Mouse (Mus musculus) CH12.LX (cell line): ENCODE data around the gene Dusp15. TPM values are rescaled to one million over a fixed set of nuclear protein-coding genes. Genes with fewer than 3 reads are reported as not detected.
A peak's percentile ranks its signal among the peaks of the same experiment; 100 is the strongest.

Source experiments
- DNase-seq: peaks from one replicate; pipeline ENCODE4 v3.0.0-alpha.2; 2013; ENCODE audit errors: extremely low read depth
- H3K27ac ChIP-seq: 2 replicates; pipeline ENCODE4 v1.5.1; 2012; ENCODE audit warnings: low read depth, mild to moderate bottlenecking, control low read depth, moderate library complexity; ENCODE audit not compliant: insufficient read depth
- H3K27me3 ChIP-seq: replicated peaks from 2 replicates; pipeline ENCODE3; 2012; ENCODE audit warnings: inconsistent platforms
- H3K36me3 ChIP-seq, 2 experiments: replicated peaks in 1 of 2; 2 replicates each; pipeline versions ENCODE3 to v1.6.1; 2012; ENCODE audit warnings: inconsistent platforms in 1 of 2, low read length in 1 of 2, mild to moderate bottlenecking in 1 of 2, mixed read lengths in 1 of 2, moderate library complexity in 1 of 2; ENCODE audit not compliant: control insufficient read depth in 1 of 2, insufficient read depth in 1 of 2
- H3K4me1 ChIP-seq, 2 experiments: 2 replicates each; pipeline ENCODE4 v1.6.1; 2012; ENCODE audit warnings: inconsistent platforms in 1 of 2, moderate library complexity in 1 of 2; ENCODE audit not compliant: insufficient read depth in 2 of 2, control insufficient read depth in 1 of 2
- H3K4me2 ChIP-seq: 2 replicates; pipeline ENCODE4 v1.6.1; 2012; ENCODE audit warnings: low read depth, mild to moderate bottlenecking, control low read depth; ENCODE audit not compliant: poor library complexity, insufficient read depth, severe bottlenecking
- H3K4me3 ChIP-seq, 3 experiments: fragments of 150-350 bp in 1 of 3; sonication (generic) in 1 of 3; replicated peaks in 1 of 3; 2 replicates each; pipeline versions ENCODE3 to v1.5.1; 2011 to 2012; ENCODE audit warnings: low read depth in 2 of 3, low read length in 2 of 3, mild to moderate bottlenecking in 2 of 3, moderate library complexity in 2 of 3, control low read depth in 1 of 3, improper control_type of control experiment in 1 of 3, inconsistent platforms in 1 of 3, mixed read lengths in 1 of 3; ENCODE audit not compliant: poor library complexity in 1 of 3
- H3K79me2 ChIP-seq: replicated peaks from 2 replicates; pipeline ENCODE4 v1.6.1; 2012; ENCODE audit warnings: mild to moderate bottlenecking, moderate library complexity; ENCODE audit not compliant: control insufficient read depth, poor library complexity, insufficient read depth, severe bottlenecking; ENCODE audit errors: extremely low read depth
- H3K9ac ChIP-seq: 2 replicates; pipeline ENCODE4 v1.6.1; 2012; ENCODE audit warnings: low read depth, mild to moderate bottlenecking, control low read depth, moderate library complexity; ENCODE audit not compliant: insufficient read depth
- H3K9me3 ChIP-seq: replicated peaks from 2 replicates; pipeline ENCODE3; 2012; ENCODE audit warnings: low read length, inconsistent platforms, mixed read lengths
- BHLHE40 ChIP-seq: IDR thresholded peaks from 2 replicates; pipeline ENCODE4 v1.6.1; 2011; ENCODE audit warnings: mild to moderate bottlenecking, low read depth, low read length, improper control_type of control experiment
- CTCF ChIP-seq, 2 experiments: IDR thresholded peaks in 1 of 2; conservative IDR thresholded peaks in 1 of 2; 2 replicates each; pipeline ENCODE4 v1.5.1; 2011 to 2012; ENCODE audit warnings: low read depth in 2 of 2, low read length in 2 of 2, improper control_type of control experiment in 1 of 2, inconsistent platforms in 1 of 2, mild to moderate bottlenecking in 1 of 2, moderate library complexity in 1 of 2
- EP300 ChIP-seq: IDR thresholded peaks from 2 replicates; pipeline ENCODE4 v1.6.1; 2011; ENCODE audit warnings: low read length, improper control_type of control experiment
- GABPA ChIP-seq: IDR thresholded peaks from 2 replicates; pipeline ENCODE4 v1.6.1; 2012; ENCODE audit warnings: low read depth, low read length, improper control_type of control experiment, inconsistent platforms; ENCODE audit not compliant: insufficient replicate concordance
- HCFC1 ChIP-seq: IDR thresholded peaks from 2 replicates; pipeline ENCODE4 v1.6.1; 2012; ENCODE audit warnings: low read depth, mild to moderate bottlenecking, inconsistent platforms, low read length, improper control_type of control experiment
- JUN ChIP-seq: IDR thresholded peaks from 2 replicates; pipeline ENCODE4 v1.6.1; 2011; ENCODE audit warnings: low read depth, mild to moderate bottlenecking, low read length, improper control_type of control experiment, moderate library complexity; ENCODE audit not compliant: insufficient read depth
- MAFK ChIP-seq: IDR thresholded peaks from 2 replicates; pipeline ENCODE4 v1.6.1; 2011; ENCODE audit warnings: low read length, improper control_type of control experiment; ENCODE audit not compliant: insufficient replicate concordance
- MAX ChIP-seq: IDR thresholded peaks from 2 replicates; pipeline ENCODE4 v1.6.1; 2011; ENCODE audit warnings: low read length, improper control_type of control experiment
- MEF2A ChIP-seq: IDR thresholded peaks from 2 replicates; pipeline ENCODE4 v1.6.1; 2014; ENCODE audit warnings: low read depth, mild to moderate bottlenecking, inconsistent platforms, low read length, improper control_type of control experiment, borderline replicate concordance
- NELFE ChIP-seq: IDR thresholded peaks from 2 replicates; pipeline ENCODE4 v1.6.1; 2011; ENCODE audit warnings: low read depth, low read length, improper control_type of control experiment
- NRF1 ChIP-seq: IDR thresholded peaks from 2 replicates; pipeline ENCODE4 v1.6.1; 2014; ENCODE audit warnings: low read depth, mild to moderate bottlenecking, inconsistent platforms, low read length, improper control_type of control experiment, moderate library complexity
- POLR2A ChIP-seq: IDR thresholded peaks from 2 replicates; pipeline ENCODE4 v1.6.1; 2011; ENCODE audit warnings: low read depth, mild to moderate bottlenecking, improper control_type of control experiment, low read length
- POLR2AphosphoS2 ChIP-seq: IDR thresholded peaks from 2 replicates; pipeline ENCODE4 v1.6.1; 2011; ENCODE audit warnings: low read depth, low read length, improper control_type of control experiment
- RCOR1 ChIP-seq: conservative IDR thresholded peaks from 2 replicates; pipeline ENCODE4 v1.6.1; 2012; ENCODE audit warnings: low read depth, mild to moderate bottlenecking, inconsistent platforms, low read length, improper control_type of control experiment
- SMC3 ChIP-seq: IDR thresholded peaks from 2 replicates; pipeline ENCODE4 v1.6.1; 2011; ENCODE audit warnings: low read depth, low read length, improper control_type of control experiment
- TCF12 ChIP-seq: IDR thresholded peaks from 2 replicates; pipeline ENCODE4 v1.6.1; 2014; ENCODE audit warnings: low read depth, mild to moderate bottlenecking, inconsistent platforms, low read length, improper control_type of control experiment
- USF1 ChIP-seq: IDR thresholded peaks from 2 replicates; pipeline ENCODE4 v1.6.1; 2014; ENCODE audit warnings: low read depth, mild to moderate bottlenecking, inconsistent platforms, low read length, improper control_type of control experiment
- USF2 ChIP-seq: conservative IDR thresholded peaks from 2 replicates; pipeline ENCODE4 v1.6.1; 2011; ENCODE audit warnings: low read depth, low read length, improper control_type of control experiment
- ZC3H11A ChIP-seq: IDR thresholded peaks from 2 replicates; pipeline ENCODE4 v1.6.1; 2012; ENCODE audit warnings: low read depth, mild to moderate bottlenecking, inconsistent platforms, low read length, improper control_type of control experiment
- ZKSCAN1 ChIP-seq: IDR thresholded peaks from 2 replicates; pipeline ENCODE4 v1.6.1; 2012; ENCODE audit warnings: low read depth, inconsistent platforms, low read length, improper control_type of control experiment, borderline replicate concordance
- dilution Hi-C: fragments of 300-500 bp; cut with MboI; formaldehyde crosslinking; loops from 2 replicates; pipeline ENCODE4 v1.14.3; 2020; ENCODE audit warnings: low sequenced_read_pairs; ENCODE audit not compliant: extremely low pct_unique_long_range_greater_than_20kb, extremely low pct_ligation_motif_present
- in situ Hi-C: fragments of 300-500 bp; cut with MboI; formaldehyde crosslinking; loops from 3 replicates; pipeline ENCODE4 v1.14.3; 2019; ENCODE audit warnings: low sequenced_read_pairs, low pct_ligation_motif_present, low pct_unique_long_range_greater_than_20kb, mixed read lengths
- polyA plus RNA-seq: library from polyadenylated mRNA; unstranded; fragments of >175 nt; gene quantifications from 2 replicates; pipeline ENCODE4 v1.2.1, GENCODE M21; 2012; ENCODE audit warnings: low read depth; ENCODE audit not compliant: insufficient read length
- total RNA-seq, 2 experiments: library from RNA; depleted of rRNA; stranded (reverse); fragments of 300-350 nt in 1 of 2; fragments of >200 nt in 1 of 2; gene quantifications; 2 replicates each; pipeline ENCODE4 v1.2.3; 2012 to 2014

The Dusp15 gene
- total RNA-seq (2012; rRNA removed) (0.08 TPM in 1 of 2 replicates, not detected in the other), total RNA-seq (2014; rRNA removed) (not detected in 2 replicates), polyA plus RNA-seq (0.13 and 0.16 TPM in 2 replicates)

DNA sequence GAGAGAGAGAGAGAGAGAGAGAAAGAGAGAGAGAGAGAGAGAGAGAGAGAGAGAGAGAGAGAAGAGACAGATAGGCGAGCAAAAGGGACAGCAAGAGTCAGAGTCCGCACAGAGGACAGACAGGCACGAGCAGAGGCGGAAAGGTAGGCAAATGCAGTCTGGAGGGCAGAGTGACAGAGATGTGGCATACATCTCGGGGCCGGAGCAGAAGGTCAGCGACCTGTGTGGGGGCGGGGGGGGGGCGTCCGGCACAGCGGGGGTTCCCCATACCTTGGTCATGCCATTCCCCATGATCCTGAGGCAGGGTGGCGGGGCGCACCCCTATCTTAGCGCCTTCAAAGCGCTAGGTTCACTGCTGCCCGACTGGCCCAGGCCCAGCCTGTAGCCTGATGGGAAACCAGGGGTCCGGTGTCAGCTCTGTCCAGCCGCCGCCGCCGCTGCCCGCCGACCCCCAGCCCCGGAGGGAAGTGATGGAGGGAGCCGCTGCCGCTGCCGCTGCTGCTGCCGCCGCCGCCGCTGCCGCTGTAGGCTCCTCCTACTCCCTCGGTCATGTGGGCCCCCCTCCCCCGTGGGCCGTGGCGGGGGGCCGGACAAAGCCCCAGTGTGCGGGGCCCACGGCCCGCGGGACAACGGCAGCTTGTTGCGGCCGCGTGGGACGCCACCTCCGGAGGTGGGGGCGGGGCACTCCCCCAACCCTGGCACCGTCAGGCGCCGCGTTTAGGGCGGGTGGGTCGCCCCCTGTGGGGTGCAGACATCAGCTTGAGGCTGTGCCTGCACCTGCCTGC, at the start of gene Dusp15:
TSS of gene Dusp15 (minus strand) at position 634 of the 785 bp plus-strand sequence.
- no peak within 1 kb of the TSS for H3K27ac ChIP-seq
- H3K79me2 ChIP-seq: no peaks in the 10 kb centered on the region
- no peak for TF ChIP-seq EP300
- TF ChIP-seq BHLHE40: 0 out of 2 replicates have a peak, but pooled peaks have one; percentile 28
- peak; percentile 13; the same call in 1 of the 2 replicates for TF ChIP-seq USF1
- no peak for TF ChIP-seq CTCF (conservative IDR thresholded peaks at IDR 0.05 in 1 of 2, IDR thresholded peaks at IDR 0.05 in 1 of 2; ENCODE audit: low read depth in 2 of 2, low read length in 2 of 2)
- no peak for TF ChIP-seq POLR2A
- peak within 1 kb of the TSS; percentile 97 for H3K4me2 ChIP-seq
- DNase-seq: no peak
- peak within 1 kb of the TSS; percentile 29; the same call in 1 of the 2 replicates for H3K9ac ChIP-seq
- in situ Hi-C loops: no loop called here
- H3K4me1 ChIP-seq: peaks cover 8% of the 10 kb centered on the region in 2 experiments; a peak in 3 of 4 replicates
- H3K36me3 ChIP-seq: no peaks in the 10 kb centered on the region
- H3K27me3 ChIP-seq: peaks cover 92% of the 10 kb centered on the region
- dilution Hi-C loops: no loop called here
- no peaks in the 10 kb centered on the region for H3K9me3 ChIP-seq
- peak within 1 kb of the TSS; percentile 16 to 68 (median 25) for H3K4me3 ChIP-seq

DNA sequence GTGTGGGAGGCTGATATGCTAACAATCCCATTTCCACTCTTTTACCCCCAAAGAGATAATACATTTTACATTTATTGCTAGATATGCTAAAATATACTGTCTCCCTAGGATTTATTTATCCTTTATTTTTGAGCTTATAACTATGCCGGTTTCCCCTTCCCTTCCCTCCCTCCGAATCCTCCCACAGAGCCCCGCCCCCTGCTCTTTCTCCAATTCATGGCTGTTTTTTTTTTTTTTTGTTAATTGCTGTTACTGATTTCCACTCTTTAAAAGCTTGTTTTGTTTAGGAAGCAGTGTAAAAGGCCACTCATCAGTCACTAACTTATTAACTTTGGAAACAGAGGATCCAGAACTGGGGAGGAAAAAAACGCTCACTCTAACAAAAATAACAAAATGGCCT, 45.5 kb upstream of the Dusp15 start:
- peaks cover 7 to 15% of the 10 kb centered on the region in 2 experiments for H3K4me1 ChIP-seq
- peaks cover 16% of the 10 kb centered on the region for H3K27me3 ChIP-seq
- H3K27ac ChIP-seq: no peak overlapping the region
- in situ Hi-C loops (no loop called here), dilution Hi-C loops (no loop called here)
- TF ChIP-seq POLR2A (no peak), TCF12 (no peak), GABPA (no peak), NELFE (no peak), CTCF (conservative IDR thresholded peaks at IDR 0.05 in 1 of 2, IDR thresholded peaks at IDR 0.05 in 1 of 2; ENCODE audit: low read depth in 2 of 2, low read length in 2 of 2) (no peak), SMC3 (no peak), BHLHE40 (no peak), MEF2A (no peak), HCFC1 (no peak), ZC3H11A (no peak), POLR2AphosphoS2 (no peak), ZKSCAN1 (no peak), MAFK (no peak), USF2 (no peak), RCOR1 (no peak), EP300 (no peak), MAX (no peak), JUN (no peak), NRF1 (no peak)
- H3K4me2 ChIP-seq: no peak overlapping the region
- H3K36me3 ChIP-seq: no peaks in the 10 kb centered on the region
- no peak for DNase-seq
- no peaks in the 10 kb centered on the region for H3K9me3 ChIP-seq
- no peak overlapping the region for H3K4me3 ChIP-seq
- no peak overlapping the region for H3K9ac ChIP-seq
- H3K79me2 ChIP-seq: no peaks in the 10 kb centered on the region
